Mouse (Mus musculus): Measurements from ENCODE around the gene Eif5a. TPM values are rescaled to one million over a fixed set of nuclear protein-coding genes. Genes with fewer than 3 reads are reported as not detected.

The Eif5a gene
- total and polyA plus RNA-seq, 2 experiments from 2014 or later = 452 to 1,054 TPM

GRCm38 (mm10) chr11:69909174-69909573 is 12.6 kb downstream of the Eif5a start:
- Histone ChIP-seq H3K36me3 (ENCODE audit: insufficient read depth, low read length) (peaks cover 88% of the 10 kb centered on the region), H3K4me1 (ENCODE audit: insufficient read depth, low read length) (no peaks in the 10 kb centered on the region; the same call in 1 of the 2 replicates), H3K27ac (ENCODE audit: low read depth, low read length) (no peak overlapping the region), H3K9ac (replicated peaks; ENCODE audit: low read length, poor library complexity, severe bottlenecking) (no peak overlapping the region), H3K4me3 (ENCODE audit: low read depth, low read length) (no peak overlapping the region), H3K27me3 (ENCODE audit: insufficient read depth, low read length) (no peaks in the 10 kb centered on the region), H3K4me2 (ENCODE audit: low read depth, low read length, poor library complexity, severe bottlenecking) (no peak overlapping the region), H3K9me3 (ENCODE audit: low read length) (no peaks in the 10 kb centered on the region)
- no peak for TF ChIP-seq CTCF (IDR thresholded peaks at IDR 0.05)
- ATAC-seq (ENCODE audit: low FRiP score) (no peak), DNase-seq (ENCODE audit: low spot score) (no peak)
- 86% methylated on average over 5 of the region's 5 CpGs for WGBS

GRCm38 (mm10) chr11:69908645-69909044 is 13.1 kb downstream of the Eif5a start:
- no peaks in the 10 kb centered on the region for H3K27me3 ChIP-seq (ENCODE audit: insufficient read depth, low read length)
- no peaks in the 10 kb centered on the region; the same call in 1 of the 2 replicates for H3K4me1 ChIP-seq (ENCODE audit: insufficient read depth, low read length)
- no peaks in the 10 kb centered on the region for H3K9me3 ChIP-seq (ENCODE audit: low read length)
- H3K9ac ChIP-seq (replicated peaks; ENCODE audit: low read length, poor library complexity, severe bottlenecking) = no peak overlapping the region
- no peak overlapping the region for H3K4me2 ChIP-seq (ENCODE audit: low read depth, low read length, poor library complexity, severe bottlenecking)
- WGBS = 96% methylated on average over 11 of the region's 11 CpGs
- H3K27ac ChIP-seq (ENCODE audit: low read depth, low read length) = no peak overlapping the region
- no peak for ATAC-seq (ENCODE audit: low FRiP score)
- no peak for TF ChIP-seq CTCF (IDR thresholded peaks at IDR 0.05)
- H3K36me3 ChIP-seq (ENCODE audit: insufficient read depth, low read length) = peaks cover 93% of the 10 kb centered on the region
- DNase-seq (ENCODE audit: low spot score) = no peak
- no peak overlapping the region for H3K4me3 ChIP-seq (ENCODE audit: low read depth, low read length)

GRCm38 (mm10) chr11:69904311-69904710 is 17.4 kb downstream of the Eif5a start:
- no peak overlapping the region for H3K27ac ChIP-seq (ENCODE audit: low read depth, low read length)
- no peak overlapping the region for H3K9ac ChIP-seq (replicated peaks; ENCODE audit: low read length, poor library complexity, severe bottlenecking)
- H3K4me3 ChIP-seq (ENCODE audit: low read depth, low read length) = no peak overlapping the region
- H3K4me1 ChIP-seq (ENCODE audit: insufficient read depth, low read length) = peaks cover 6% of the 10 kb centered on the region; the same call in 1 of the 2 replicates
- no peaks in the 10 kb centered on the region for H3K9me3 ChIP-seq (ENCODE audit: low read length)
- H3K36me3 ChIP-seq (ENCODE audit: insufficient read depth, low read length) = peaks cover 53% of the 10 kb centered on the region
- H3K27me3 ChIP-seq (ENCODE audit: insufficient read depth, low read length) = no peaks in the 10 kb centered on the region
- 94% methylated on average over 9 of the region's 9 CpGs for WGBS
- H3K4me2 ChIP-seq (ENCODE audit: low read depth, low read length, poor library complexity, severe bottlenecking) = no peak overlapping the region
- ATAC-seq (ENCODE audit: low FRiP score) (no peak), DNase-seq (ENCODE audit: low spot score) (no peak)
- TF ChIP-seq CTCF (IDR thresholded peaks at IDR 0.05) = no peak

- Histone ChIP-seq H3K27me3 (ENCODE audit: insufficient read depth, low read length) (no peaks in the 10 kb centered on the region), H3K4me3 (ENCODE audit: low read depth, low read length) (no peak overlapping the region), H3K27ac (ENCODE audit: low read depth, low read length) (0 out of 2 replicates have a peak overlapping the region, but pooled peaks have one; percentile 94), H3K9ac (replicated peaks; ENCODE audit: low read length, poor library complexity, severe bottlenecking) (peak overlapping the region; percentile 89; the same call in 1 of the 2 replicates), H3K9me3 (ENCODE audit: low read length) (no peaks in the 10 kb centered on the region), H3K4me2 (ENCODE audit: low read depth, low read length, poor library complexity, severe bottlenecking) (peak overlapping the region; percentile 86), H3K4me1 (ENCODE audit: insufficient read depth, low read length) (peaks cover 6% of the 10 kb centered on the region; the same call in 1 of the 2 replicates), H3K36me3 (ENCODE audit: insufficient read depth, low read length) (peaks cover 39% of the 10 kb centered on the region)
- 91% methylated on average over 13 of the region's 13 CpGs for WGBS
- DNase-seq (ENCODE audit: low spot score) (no peak), ATAC-seq (ENCODE audit: low FRiP score) (no peak)
- no peak for TF ChIP-seq CTCF (IDR thresholded peaks at IDR 0.05)
Observed at GRCm38 (mm10) chr11:69902972-69903371, 18.8 kb downstream of the Eif5a start.

GRCm38 (mm10) chr11:69901993-69902392 is 19.8 kb downstream of the Eif5a start:
- peak overlapping the region; percentile 89 for H3K9ac ChIP-seq (replicated peaks; ENCODE audit: low read length, poor library complexity, severe bottlenecking)
- 0 out of 2 replicates have a peak, but pooled peaks have one; percentile 2 for ATAC-seq (ENCODE audit: low FRiP score)
- no peaks in the 10 kb centered on the region for H3K9me3 ChIP-seq (ENCODE audit: low read length)
- peak overlapping the region; percentile 94 for H3K27ac ChIP-seq (ENCODE audit: low read depth, low read length)
- DNase-seq (ENCODE audit: low spot score) = no peak
- peak overlapping the region; percentile 86 for H3K4me2 ChIP-seq (ENCODE audit: low read depth, low read length, poor library complexity, severe bottlenecking)
- no peak for TF ChIP-seq CTCF (IDR thresholded peaks at IDR 0.05)
- H3K36me3 ChIP-seq (ENCODE audit: insufficient read depth, low read length) = peaks cover 30% of the 10 kb centered on the region
- no peaks in the 10 kb centered on the region for H3K27me3 ChIP-seq (ENCODE audit: insufficient read depth, low read length)
- H3K4me1 ChIP-seq (ENCODE audit: insufficient read depth, low read length) = peaks cover 6% of the 10 kb centered on the region; the same call in 1 of the 2 replicates
- H3K4me3 ChIP-seq (ENCODE audit: low read depth, low read length) = peak overlapping the region; percentile 81
- WGBS = under 1% methylated on average over 35 of the region's 39 CpGs

GRCm38 (mm10) chr11:69901406-69901846 is 20.3 kb downstream of the Eif5a start:
- Histone ChIP-seq H3K9me3 (ENCODE audit: low read length) (no peaks in the 10 kb centered on the region), H3K27me3 (ENCODE audit: insufficient read depth, low read length) (no peaks in the 10 kb centered on the region), H3K27ac (ENCODE audit: low read depth, low read length) (peak overlapping the region; percentile 94), H3K4me2 (ENCODE audit: low read depth, low read length, poor library complexity, severe bottlenecking) (peak overlapping the region; percentile 86), H3K4me1 (ENCODE audit: insufficient read depth, low read length) (peaks cover 6% of the 10 kb centered on the region; the same call in 1 of the 2 replicates), H3K4me3 (ENCODE audit: low read depth, low read length) (peak overlapping the region; percentile 81), H3K36me3 (ENCODE audit: insufficient read depth, low read length) (peaks cover 24% of the 10 kb centered on the region), H3K9ac (replicated peaks; ENCODE audit: low read length, poor library complexity, severe bottlenecking) (peak overlapping the region; percentile 89)
- DNase-seq (ENCODE audit: low spot score) (peak; percentile 99), ATAC-seq (ENCODE audit: low FRiP score) (peak; percentile 85)
- WGBS = under 1% methylated on average over 41 of the region's 42 CpGs
- TF ChIP-seq CTCF (IDR thresholded peaks at IDR 0.05) = no peak
